Mouse (Mus musculus) small intestine, adult 2 months (tissue): ENCODE results near the gene Lamc2.

Source experiments
- CTCF ChIP-seq: fragments of 200-500 bp; IDR thresholded peaks from 2 replicates; pipeline ENCODE4 v1.5.1; 2012; ENCODE audit warnings: low read depth, mild to moderate bottlenecking, control low read depth, inconsistent platforms, low read length, moderate library complexity, mixed read lengths; ENCODE audit not compliant: insufficient replicate concordance, insufficient read length; ENCODE audit errors: extremely low read depth
- POLR2A ChIP-seq: fragments of 200-500 bp; IDR thresholded peaks from 2 replicates; pipeline ENCODE4 v1.6.1; 2012; ENCODE audit warnings: low read depth, mild to moderate bottlenecking, control low read depth, inconsistent platforms, low read length, moderate library complexity

GRCm38 (mm10) chr1:153153619-153154137, 32.6 kb downstream of the Lamc2 start:
- no peak for TF ChIP-seq CTCF
- TF ChIP-seq POLR2A: no peak
